Mouse (Mus musculus) liver, postnatal 0 days (tissue): ENCODE measurements around the gene Ky.

Experiments
- CTCF ChIP-seq: sonication (generic); IDR thresholded peaks from 2 replicates; pipeline ENCODE4 v1.5.1; 2016; ENCODE audit warnings: antibody characterized with exemption, low read depth
- EP300 ChIP-seq: IDR thresholded peaks from 2 replicates; pipeline ENCODE4 v1.6.1; 2016; ENCODE audit warnings: antibody characterized with exemption, low read depth, mild to moderate bottlenecking

DNA sequence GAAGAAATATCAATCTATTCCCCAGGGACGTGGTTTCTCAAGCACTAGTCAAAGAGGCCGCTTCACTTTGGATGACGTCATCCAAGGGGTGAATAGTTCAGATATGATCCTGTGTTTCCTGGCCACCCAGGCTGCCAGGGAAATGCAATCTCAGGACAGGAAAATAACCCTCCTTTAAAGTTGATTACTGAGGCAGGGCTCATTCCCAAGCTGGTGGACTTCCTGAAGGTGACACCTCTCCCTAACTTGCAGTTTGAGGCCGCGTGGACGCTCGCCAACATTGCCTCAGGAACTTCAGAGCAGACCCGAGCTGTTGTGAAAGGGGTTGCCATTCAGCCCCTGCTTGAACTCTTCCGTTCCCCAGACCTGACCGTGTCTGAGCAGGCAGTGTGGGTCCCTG lies 46.2 kb downstream of the Ky start:
- TF ChIP-seq CTCF = no peak
- TF ChIP-seq EP300 = no peak
